Mouse (Mus musculus) heart, adult 2 months (tissue): ENCODE results near the gene Mgea5. TPM values are rescaled to one million over a fixed set of nuclear protein-coding genes. Genes with fewer than 3 reads are reported as not detected.
"Not testable (repeated sequence)": the region's sequence is repeated elsewhere in the genome, so short reads cannot be mapped to it uniquely, and the experiment has no call there.

ENCODE experiments used
- DNase-seq, 2 experiments: peaks; one replicate each; pipeline ENCODE4 v3.0.0; 2021
- H3K27ac ChIP-seq: fragments of 200-600 bp; 2 replicates; pipeline ENCODE4 v1.8.1; 2022
- H3K27me3 ChIP-seq: fragments of 200-500 bp; 2 replicates; pipeline ENCODE4 v1.6.1; 2012; ENCODE audit warnings: mild to moderate bottlenecking, low read length, inconsistent platforms, mixed read lengths; ENCODE audit not compliant: control insufficient read depth, insufficient read depth
- H3K36me3 ChIP-seq: fragments of 200-500 bp; 2 replicates; pipeline ENCODE4 v1.6.1; 2012; ENCODE audit warnings: low read length, inconsistent platforms; ENCODE audit not compliant: control insufficient read depth, insufficient read depth
- H3K4me1 ChIP-seq: fragments of 200-500 bp; 2 replicates; pipeline ENCODE4 v1.6.1; 2011; ENCODE audit warnings: low read length; ENCODE audit not compliant: control insufficient read depth, insufficient read depth
- H3K4me3 ChIP-seq: fragments of 200-600 bp; 2 replicates; pipeline ENCODE4 v1.8.1; 2022
- H3K79me2 ChIP-seq: fragments of 200-500 bp; replicated peaks from 2 replicates; pipeline ENCODE4 v1.6.1; 2012; ENCODE audit warnings: mild to moderate bottlenecking, inconsistent platforms, low read length, moderate library complexity, mixed read lengths; ENCODE audit not compliant: control insufficient read depth, insufficient read depth
- H3K9ac ChIP-seq: fragments of 200-500 bp; 2 replicates; pipeline ENCODE4 v1.6.1; 2012; ENCODE audit warnings: low read depth, mild to moderate bottlenecking, control low read depth, inconsistent platforms, low read length, mixed read lengths
- CTCF ChIP-seq: fragments of 200-600 bp; IDR thresholded peaks from 2 replicates; pipeline ENCODE4 v1.8.1; 2022; ENCODE audit warnings: antibody characterized with exemption, mild to moderate bottlenecking, moderate library complexity
- EP300 ChIP-seq: fragments of 200-500 bp; IDR thresholded peaks from 2 replicates; pipeline ENCODE4 v1.6.1; 2011; ENCODE audit warnings: low read depth, low read length, control low read depth; ENCODE audit not compliant: insufficient read depth
- POLR2A ChIP-seq: fragments of 200-500 bp; IDR thresholded peaks from 2 replicates; pipeline ENCODE4 v1.6.1; 2011; ENCODE audit warnings: mild to moderate bottlenecking, low read depth, low read length, control low read depth; ENCODE audit not compliant: insufficient read depth
- WGBS: fragments of 180-500 bp; shearing (Covaris S2); methylation state at CpG from one replicate; pipeline ENCODE4 v1.1.7; 2018; 5-methylcytosine and 5-hydroxymethylcytosine counted together
- intact Hi-C: fragments of 180-260 bp; cut with DNase I; formaldehyde crosslinking; loops from one replicate; pipeline ENCODE4 v1.15.1; 2025
- polyA plus RNA-seq: library from polyadenylated mRNA; depleted of rRNA; stranded (reverse); fragments of >200 nt; gene quantifications from 2 replicates; pipeline ENCODE4 v1.2.3, GENCODE M21; 2012
- total RNA-seq, 2 experiments: library from RNA; stranded (reverse); gene quantifications; 2 replicates each; pipeline ENCODE4 v1.2.3; 2021

The Mgea5 gene
- total and polyA plus RNA-seq, 3 experiments = 22.4 to 81.9 (median 70.8) TPM

DNA sequence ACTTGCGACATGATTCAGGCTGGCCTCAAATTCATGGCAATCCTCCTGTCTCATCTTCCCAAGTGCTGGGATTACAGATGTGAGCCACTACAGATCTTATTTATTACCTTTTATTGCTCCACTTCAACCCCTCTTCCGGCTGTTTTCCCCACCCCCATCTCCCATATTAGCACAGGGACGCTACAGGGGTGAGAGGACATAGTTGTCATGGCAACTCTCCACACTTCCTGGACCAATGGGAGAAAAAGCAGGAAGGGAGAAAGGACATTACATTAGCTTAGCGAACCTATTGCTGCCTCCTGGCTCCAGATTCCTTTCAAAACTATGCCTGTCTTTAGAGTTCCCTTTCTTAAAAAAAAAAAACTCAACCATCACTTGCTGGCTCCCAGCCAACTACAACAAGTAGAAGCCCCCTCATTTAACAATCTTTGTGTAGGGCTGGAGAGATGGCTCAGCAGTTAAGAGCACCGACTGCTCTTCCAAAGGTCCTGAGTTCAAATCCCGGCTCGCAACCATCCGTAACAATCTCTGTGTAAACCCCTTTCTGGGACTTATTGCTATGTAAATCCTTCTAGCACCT lies 29.1 kb upstream of the Mgea5 start:
- Histone ChIP-seq H3K27ac (no peak overlapping the region), H3K27me3 (no peaks in the 10 kb centered on the region), H3K36me3 (no peaks in the 10 kb centered on the region), H3K9ac (no peak overlapping the region), H3K4me1 (no peaks in the 10 kb centered on the region), H3K4me3 (no peak overlapping the region), H3K79me2 (no peaks in the 10 kb centered on the region)
- 22% methylated on average over 8 of the region's 8 CpGs for WGBS
- TF ChIP-seq POLR2A = no peak
- no peak for TF ChIP-seq EP300
- no peak for TF ChIP-seq CTCF
- intact Hi-C loops = loop anchor here (2.0 to 5.0 kb wide), 3 partner anchors 100 to 202 kb away; no protein-coding TSS in a partner anchor
- DNase-seq = no peak

DNA sequence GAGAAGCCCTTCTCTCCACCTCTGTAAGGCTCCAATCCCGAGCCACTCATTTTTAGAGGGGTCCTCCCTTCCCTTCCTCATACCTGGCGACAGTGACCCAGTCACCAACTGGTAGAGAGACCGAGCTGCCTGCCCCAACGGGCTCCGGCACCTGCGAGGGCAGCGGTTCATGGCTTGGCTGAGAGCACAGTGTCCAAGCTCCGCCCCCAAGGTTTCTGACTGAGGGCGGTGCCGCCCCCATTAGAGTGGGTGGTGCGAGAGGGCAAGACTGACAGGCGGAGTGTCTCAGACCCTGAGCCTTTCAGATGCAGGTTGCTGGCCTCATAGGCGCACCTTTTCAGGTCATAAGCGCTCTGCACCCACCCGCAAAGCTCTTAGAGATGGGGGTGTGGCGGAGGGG lies 28.5 kb upstream of the Mgea5 start:
- WGBS = 11% methylated on average over 16 of the region's 16 CpGs
- TF ChIP-seq POLR2A = no peak
- no peak for TF ChIP-seq EP300
- no peak for TF ChIP-seq CTCF
- Histone ChIP-seq H3K27me3 (no peaks in the 10 kb centered on the region), H3K27ac (no peak overlapping the region), H3K4me1 (no peaks in the 10 kb centered on the region), H3K36me3 (no peaks in the 10 kb centered on the region), H3K79me2 (no peaks in the 10 kb centered on the region), H3K4me3 (no peak overlapping the region), H3K9ac (no peak overlapping the region)
- intact Hi-C loops = loop anchor here (2.0 to 5.0 kb wide), 3 partner anchors 100 to 203 kb away; no protein-coding TSS in a partner anchor
- peak; percentile 48 to 55 for DNase-seq

DNA sequence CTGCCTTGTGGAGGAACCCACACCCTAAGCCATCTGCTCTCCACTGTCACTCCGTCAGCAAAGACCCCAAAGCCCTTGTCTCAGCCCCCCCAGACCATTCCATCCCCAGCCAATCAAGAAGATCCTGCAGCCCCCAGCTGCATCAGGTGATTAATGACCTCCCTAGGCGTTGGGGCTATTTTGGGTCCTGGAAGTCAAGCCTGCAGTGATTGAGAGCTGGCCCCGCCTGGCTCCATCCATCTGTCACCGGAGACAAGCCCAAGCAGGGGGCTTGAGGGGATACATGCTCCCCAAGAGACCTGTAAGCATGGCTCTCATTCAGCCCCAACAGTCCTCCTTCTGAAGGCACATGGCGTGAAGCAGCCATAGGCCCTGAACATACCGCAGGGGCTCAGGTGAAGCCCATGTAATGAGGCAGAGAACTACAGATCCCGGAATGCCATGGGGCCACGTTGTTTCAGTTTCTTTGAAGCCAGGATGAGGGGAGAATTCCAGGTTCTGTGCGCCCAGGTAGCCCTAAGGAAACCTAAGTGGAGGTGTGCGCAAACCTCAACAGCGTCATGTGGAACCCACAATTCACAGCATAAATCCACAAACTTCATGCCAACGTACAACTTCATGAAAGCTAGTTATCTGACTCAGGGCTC lies 27.5 kb upstream of the Mgea5 start:
- intact Hi-C loops = loop anchor here (5.0 kb wide), 1 partner anchor 101 kb away; no protein-coding TSS in a partner anchor
- Histone ChIP-seq H3K36me3 (no peaks in the 10 kb centered on the region), H3K9ac (no peak overlapping the region), H3K79me2 (no peaks in the 10 kb centered on the region), H3K4me1 (no peaks in the 10 kb centered on the region), H3K27me3 (no peaks in the 10 kb centered on the region), H3K27ac (no peak overlapping the region), H3K4me3 (no peak overlapping the region)
- TF ChIP-seq CTCF = no peak
- no peak for TF ChIP-seq EP300
- TF ChIP-seq POLR2A = no peak
- DNase-seq = no peak
- 70% methylated on average over 12 of the region's 12 CpGs for WGBS

DNA sequence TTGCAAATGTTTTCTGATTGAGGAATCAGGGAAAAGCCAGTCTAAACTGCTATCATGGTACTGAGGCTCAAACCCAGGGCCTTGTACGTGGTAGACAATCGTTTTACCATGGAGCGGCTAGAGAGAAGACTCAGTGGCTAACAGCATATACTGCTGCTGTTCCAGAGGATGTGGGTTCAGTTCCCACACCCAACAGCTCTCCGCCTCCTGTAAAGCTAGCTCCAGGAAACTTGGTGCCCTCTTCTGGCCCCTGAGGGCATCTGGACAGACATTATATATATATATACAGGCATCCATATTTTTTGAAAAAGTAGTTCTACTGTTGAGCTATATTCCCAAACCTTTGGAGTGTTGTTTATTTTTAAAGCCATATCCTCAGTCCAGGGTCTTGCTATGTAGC lies 24.1 kb upstream of the Mgea5 start:
- no peaks in the 10 kb centered on the region for H3K79me2 ChIP-seq
- H3K4me3 ChIP-seq = no peak overlapping the region
- no peaks in the 10 kb centered on the region for H3K4me1 ChIP-seq
- H3K9ac ChIP-seq = no peak overlapping the region
- H3K27ac ChIP-seq = no peak overlapping the region
- no peak for DNase-seq
- intact Hi-C loops = no loop called here
- TF ChIP-seq CTCF (no peak), POLR2A (no peak), EP300 (no peak)
- 90% methylated on average over 4 of the region's 4 CpGs for WGBS
- H3K27me3 ChIP-seq = no peaks in the 10 kb centered on the region
- H3K36me3 ChIP-seq = no peaks in the 10 kb centered on the region

DNA sequence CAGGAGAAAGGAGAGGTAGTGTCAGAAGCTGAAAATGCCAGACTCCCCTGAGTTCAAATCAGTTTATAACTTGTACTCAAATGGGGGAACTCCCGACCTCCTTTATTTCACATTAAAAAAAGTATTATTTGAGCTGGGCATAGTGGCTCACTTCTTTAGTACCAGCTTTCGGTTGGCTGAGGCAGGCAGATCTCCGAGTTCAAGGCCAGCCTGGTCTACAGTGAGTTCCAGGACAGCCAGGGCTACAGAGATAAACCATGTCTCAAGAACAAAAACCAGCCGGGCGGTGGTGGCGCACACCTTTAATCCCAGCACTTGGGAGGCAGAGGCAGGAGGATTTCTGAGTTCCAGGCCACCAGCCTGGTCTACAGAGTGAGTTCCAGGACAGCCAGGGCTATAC lies 22.2 kb upstream of the Mgea5 start:
- intact Hi-C loops = loop anchor here (2.0 kb wide), 1 partner anchor 147 kb away; no protein-coding TSS in a partner anchor
- H3K36me3 ChIP-seq, H3K4me1 ChIP-seq, H3K27me3 ChIP-seq, DNase-seq, H3K79me2 ChIP-seq, H3K4me3 ChIP-seq, H3K9ac ChIP-seq, H3K27ac ChIP-seq: not testable (repeated sequence)
- 86% methylated on average over 6 of the region's 6 CpGs for WGBS

DNA sequence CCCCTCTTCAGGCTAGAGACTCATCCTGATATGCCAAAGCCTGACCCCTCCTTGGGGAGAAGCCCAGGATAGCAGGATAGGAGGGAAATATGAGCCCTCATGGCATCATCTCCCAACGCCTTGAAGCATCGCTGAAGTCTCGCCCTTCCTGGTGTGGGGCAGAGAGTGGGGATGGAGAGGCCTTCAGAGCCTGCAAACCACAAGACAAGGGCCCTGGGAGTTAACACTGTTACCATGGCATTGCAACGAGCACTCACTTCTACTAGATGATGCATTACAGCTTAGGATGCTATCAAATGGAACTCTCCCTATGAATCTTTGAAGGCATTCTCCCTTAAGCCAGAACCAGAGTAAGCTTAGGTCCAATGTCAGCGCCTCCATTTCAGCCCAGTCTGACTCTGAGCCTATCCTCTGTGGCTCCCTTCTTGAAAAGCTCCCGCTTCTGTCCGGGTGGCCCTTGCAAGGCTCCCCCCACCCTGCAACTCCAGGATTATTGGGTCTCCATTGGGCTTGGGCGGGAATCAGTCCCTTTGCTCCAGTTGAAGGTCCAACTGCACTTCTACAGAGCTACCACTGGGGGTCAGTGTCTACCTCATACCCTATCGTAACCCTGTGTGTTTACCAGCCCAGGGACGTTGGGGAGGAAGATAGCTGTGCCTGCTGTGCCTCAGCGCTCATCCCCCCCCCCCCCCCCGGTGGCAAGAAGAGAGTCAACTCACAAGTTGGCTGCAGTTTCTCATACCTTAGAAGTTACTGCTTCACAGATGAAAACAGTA lies 21.1 kb upstream of the Mgea5 start:
- H3K4me1 ChIP-seq = no peaks in the 10 kb centered on the region
- no peaks in the 10 kb centered on the region; the same call in 1 of the 2 replicates for H3K79me2 ChIP-seq
- no peaks in the 10 kb centered on the region for H3K36me3 ChIP-seq
- intact Hi-C loops = loop anchor here (2.0 kb wide), 1 partner anchor 148 kb away; no protein-coding TSS in a partner anchor
- no peak overlapping the region for H3K9ac ChIP-seq
- TF ChIP-seq CTCF (peak; percentile 81), POLR2A (no peak)
- no peak overlapping the region for H3K4me3 ChIP-seq
- 27% methylated on average over 12 of the region's 12 CpGs for WGBS
- no peak for DNase-seq
- H3K27me3 ChIP-seq = no peaks in the 10 kb centered on the region
- H3K27ac ChIP-seq = no peak overlapping the region
